Mouse (Mus musculus): ENCODE measurements around the gene Sec31a. TPM values are rescaled to one million over a fixed set of nuclear protein-coding genes. Genes with fewer than 3 reads are reported as not detected.

The Sec31a gene
- total and polyA plus RNA-seq, 2 experiments from 2014 or later: 73.8 to 209 TPM

- ATAC-seq (peak; percentile 25; the same call in 1 of the 2 replicates), DNase-seq (ENCODE audit: low spot score) (no peak)
- Histone ChIP-seq H3K4me2 (ENCODE audit: low read depth, low read length) (no peak overlapping the region), H3K4me3 (ENCODE audit: low read length) (no peak overlapping the region), H3K27ac (no peak overlapping the region), H3K36me3 (ENCODE audit: insufficient read depth, low read length) (no peaks in the 10 kb centered on the region), H3K9me3 (ENCODE audit: low read length) (no peaks in the 10 kb centered on the region), H3K4me1 (ENCODE audit: insufficient read depth, low read length) (no peaks in the 10 kb centered on the region), H3K9ac (replicated peaks; ENCODE audit: low read length) (no peak overlapping the region), H3K27me3 (ENCODE audit: insufficient read depth, low read length) (no peaks in the 10 kb centered on the region)
- TF ChIP-seq CTCF (IDR thresholded peaks at IDR 0.05; ENCODE audit: low read depth): peak; percentile 49
- WGBS: 25% methylated on average over 8 of the region's 8 CpGs
These were observed 83.6 kb downstream of the Sec31a start for GRCm38 (mm10) chr5:100332300-100333004.

GRCm38 (mm10) chr5:100331636-100332035 lies 84.4 kb downstream of the Sec31a start:
- WGBS: 73% methylated on average over 8 of the region's 8 CpGs
- Histone ChIP-seq H3K9me3 (ENCODE audit: low read length) (no peaks in the 10 kb centered on the region), H3K4me3 (ENCODE audit: low read length) (no peak overlapping the region), H3K36me3 (ENCODE audit: insufficient read depth, low read length) (no peaks in the 10 kb centered on the region), H3K27me3 (ENCODE audit: insufficient read depth, low read length) (no peaks in the 10 kb centered on the region), H3K4me2 (ENCODE audit: low read depth, low read length) (no peak overlapping the region), H3K27ac (no peak overlapping the region), H3K9ac (replicated peaks; ENCODE audit: low read length) (no peak overlapping the region), H3K4me1 (ENCODE audit: insufficient read depth, low read length) (no peaks in the 10 kb centered on the region)
- no peak for TF ChIP-seq CTCF (IDR thresholded peaks at IDR 0.05; ENCODE audit: low read depth)
- no peak for DNase-seq (ENCODE audit: low spot score)
- ATAC-seq: no peak; the same call in 1 of the 2 replicates

- Histone ChIP-seq H3K36me3 (ENCODE audit: insufficient read depth, low read length) (no peaks in the 10 kb centered on the region), H3K9ac (replicated peaks; ENCODE audit: low read length) (no peak overlapping the region), H3K27me3 (ENCODE audit: insufficient read depth, low read length) (no peaks in the 10 kb centered on the region), H3K4me1 (ENCODE audit: insufficient read depth, low read length) (no peaks in the 10 kb centered on the region), H3K4me2 (ENCODE audit: low read depth, low read length) (peak overlapping the region; percentile 23; the same call in 1 of the 2 replicates), H3K4me3 (ENCODE audit: low read length) (no peak overlapping the region), H3K9me3 (ENCODE audit: low read length) (no peaks in the 10 kb centered on the region), H3K27ac (no peak overlapping the region)
- TF ChIP-seq CTCF (IDR thresholded peaks at IDR 0.05; ENCODE audit: low read depth): peak; percentile 99
- DNase-seq (ENCODE audit: low spot score) (peak; percentile 92), ATAC-seq (peak; percentile 84)
- WGBS: 1% methylated on average over 11 of the region's 11 CpGs
These were observed 94.0 kb downstream of the Sec31a start for GRCm38 (mm10) chr5:100322081-100322480.

GRCm38 (mm10) chr5:100317842-100318241 lies 98.2 kb downstream of the Sec31a start:
- DNase-seq (ENCODE audit: low spot score) (peak; percentile 44), ATAC-seq (peak; percentile 51; the same call in 1 of the 2 replicates)
- no peaks in the 10 kb centered on the region for H3K9me3 ChIP-seq (ENCODE audit: low read length)
- no peak overlapping the region for H3K9ac ChIP-seq (replicated peaks; ENCODE audit: low read length)
- H3K27me3 ChIP-seq (ENCODE audit: insufficient read depth, low read length): no peaks in the 10 kb centered on the region
- H3K36me3 ChIP-seq (ENCODE audit: insufficient read depth, low read length): no peaks in the 10 kb centered on the region
- H3K4me3 ChIP-seq (ENCODE audit: low read length): no peak overlapping the region
- H3K27ac ChIP-seq: peak overlapping the region; percentile 20; the same call in 1 of the 2 replicates
- TF ChIP-seq CTCF (IDR thresholded peaks at IDR 0.05; ENCODE audit: low read depth): no peak
- WGBS: 46% methylated on average over 7 of the region's 7 CpGs
- no peaks in the 10 kb centered on the region for H3K4me1 ChIP-seq (ENCODE audit: insufficient read depth, low read length)
- H3K4me2 ChIP-seq (ENCODE audit: low read depth, low read length): no peak overlapping the region

GRCm38 (mm10) chr5:100317010-100317409 lies 99.0 kb downstream of the Sec31a start:
- Histone ChIP-seq H3K9me3 (ENCODE audit: low read length) (no peaks in the 10 kb centered on the region), H3K9ac (replicated peaks; ENCODE audit: low read length) (no peak overlapping the region), H3K4me2 (ENCODE audit: low read depth, low read length) (no peak overlapping the region), H3K4me1 (ENCODE audit: insufficient read depth, low read length) (no peaks in the 10 kb centered on the region), H3K36me3 (ENCODE audit: insufficient read depth, low read length) (no peaks in the 10 kb centered on the region), H3K27ac (no peak overlapping the region), H3K27me3 (ENCODE audit: insufficient read depth, low read length) (no peaks in the 10 kb centered on the region), H3K4me3 (ENCODE audit: low read length) (no peak overlapping the region)
- DNase-seq (ENCODE audit: low spot score): no peak
- no peak for TF ChIP-seq CTCF (IDR thresholded peaks at IDR 0.05; ENCODE audit: low read depth)
- no peak for ATAC-seq
- WGBS: 84% methylated on average over 18 of the region's 18 CpGs

- TF ChIP-seq CTCF (IDR thresholded peaks at IDR 0.05; ENCODE audit: low read depth): no peak
- ATAC-seq: no peak
- no peak for DNase-seq (ENCODE audit: low spot score)
- Histone ChIP-seq H3K4me3 (ENCODE audit: low read length) (no peak overlapping the region), H3K9me3 (ENCODE audit: low read length) (no peaks in the 10 kb centered on the region), H3K36me3 (ENCODE audit: insufficient read depth, low read length) (no peaks in the 10 kb centered on the region), H3K4me1 (ENCODE audit: insufficient read depth, low read length) (no peaks in the 10 kb centered on the region), H3K27me3 (ENCODE audit: insufficient read depth, low read length) (no peaks in the 10 kb centered on the region), H3K27ac (no peak overlapping the region), H3K9ac (replicated peaks; ENCODE audit: low read length) (no peak overlapping the region), H3K4me2 (ENCODE audit: low read depth, low read length) (no peak overlapping the region)
- WGBS: 24% methylated on average over 3 of the region's 3 CpGs
These were observed 100.4 kb downstream of the Sec31a start for GRCm38 (mm10) chr5:100315646-100316045.

GRCm38 (mm10) chr5:100312391-100312790 lies 103.6 kb downstream of the Sec31a start:
- WGBS: 80% methylated on average over 5 of the region's 5 CpGs
- Histone ChIP-seq H3K9ac (replicated peaks; ENCODE audit: low read length) (no peak overlapping the region), H3K27me3 (ENCODE audit: insufficient read depth, low read length) (no peaks in the 10 kb centered on the region), H3K27ac (no peak overlapping the region), H3K4me2 (ENCODE audit: low read depth, low read length) (no peak overlapping the region), H3K4me3 (ENCODE audit: low read length) (no peak overlapping the region), H3K9me3 (ENCODE audit: low read length) (no peaks in the 10 kb centered on the region), H3K36me3 (ENCODE audit: insufficient read depth, low read length) (no peaks in the 10 kb centered on the region), H3K4me1 (ENCODE audit: insufficient read depth, low read length) (no peaks in the 10 kb centered on the region)
- no peak for TF ChIP-seq CTCF (IDR thresholded peaks at IDR 0.05; ENCODE audit: low read depth)
- ATAC-seq: no peak
- no peak for DNase-seq (ENCODE audit: low spot score)

Other genes starting within 250 kb of the Sec31a start
- gene Lin54, start 84.4 kb upstream of the Sec31a start, total RNA-seq (2014; rRNA removed): 13.9 and 19.3 TPM in 2 replicates
- gene Lin54, start 84.4 kb upstream of the Sec31a start, polyA plus RNA-seq (2015; fragmentation: Nextera tagmentation; extraction: Ambion mirVana): 6.7 and 8.3 TPM in 2 replicates
- gene Cops4, start 102.1 kb upstream of the Sec31a start, total RNA-seq (2014; rRNA removed): 91.7 and 97.5 TPM in 2 replicates
- gene Cops4, start 102.1 kb upstream of the Sec31a start, polyA plus RNA-seq (2015; fragmentation: Nextera tagmentation; extraction: Ambion mirVana): 169 and 172 TPM in 2 replicates
- gene Plac8, start 156.0 kb upstream of the Sec31a start, total RNA-seq (2014; rRNA removed): 1.3 and 3.9 TPM in 2 replicates
- gene Plac8, start 156.0 kb upstream of the Sec31a start, polyA plus RNA-seq (2015; fragmentation: Nextera tagmentation; extraction: Ambion mirVana): 2.8 and 3.4 TPM in 2 replicates